ENCODE assay signal across 8 mouse cellular contexts in the genomic region with DNA sequence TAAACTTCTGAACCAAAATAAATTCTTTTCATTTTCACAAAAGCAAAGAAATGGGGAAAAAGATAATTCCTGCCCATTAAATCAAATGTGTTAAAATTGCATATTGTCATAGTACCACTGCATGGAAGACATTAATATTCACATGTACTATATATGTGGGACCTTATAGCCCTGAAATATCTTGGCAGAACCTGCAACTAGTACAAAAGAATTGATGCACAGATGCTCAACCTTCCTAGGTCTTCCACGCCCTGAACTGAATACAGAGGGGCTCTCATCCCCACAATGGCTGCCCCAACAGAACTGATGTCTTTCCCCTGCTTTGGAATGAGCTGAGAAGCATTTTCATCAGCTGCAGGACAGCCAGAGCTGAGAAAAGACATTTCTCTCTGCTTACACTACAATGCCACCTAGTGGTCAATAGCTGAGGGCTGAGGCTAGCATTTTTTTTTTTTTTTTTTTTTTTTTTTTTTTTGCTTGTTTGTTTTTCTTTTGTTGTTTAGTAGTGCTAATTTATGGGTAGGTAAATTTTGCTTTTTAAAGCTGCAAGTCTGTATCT.
A peak's percentile ranks its signal among the peaks of the same experiment; 100 is the strongest.
DNase-seq lines count a peak whose midpoint lies in the region; ATAC-seq and TF ChIP-seq lines count a peak whose summit lies in the region.
"Had no signal": no experiment of that assay in that cellular context is flagged by ENCODE, and none has a peak within 500 bp of the region (broad histone marks: within the 10 kb centered on the region; RNA-seq: fewer than 3 reads in every experiment).

No protein-coding gene starts in this region.

- peak; percentile 3 for DNase-seq in lung, adult 2 months
- no peak for DNase-seq in lung, adult 18-20 months
- DNase-seq in adipocyte (ENCODE audit: low spot score), result peak; percentile 48
- DNase-seq in embryonic facial prominence, embryonic 14.5 days (ENCODE audit: low spot score), result peak; percentile 76
- peak; percentile 11 to 24 for DNase-seq in kidney, postnatal 4 days
- no peak for DNase-seq in urinary bladder, postnatal 14 days (ENCODE audit: low spot score)

- no peak overlapping the region for H3K27ac ChIP-seq in embryonic facial prominence, embryonic 14.5 days (replicated peaks; ENCODE audit: low read depth, low read length)
- H3K27ac ChIP-seq in midbrain, embryonic 13.5 days, result no peak overlapping the region
- H3K27ac ChIP-seq: heart, embryonic 13.5 days had no signal

- 14% methylated on average over 1 of the region's 1 CpGs for WGBS in lung, adult 2 months
- WGBS in embryonic facial prominence, embryonic 14.5 days, result 10% methylated on average over 1 of the region's 1 CpGs
- WGBS in midbrain, embryonic 13.5 days, result 9% methylated on average over 1 of the region's 1 CpGs

- no peak overlapping the region for H3K4me2 ChIP-seq in embryonic facial prominence, embryonic 14.5 days (ENCODE audit: low read depth, low read length)
- H3K4me2 ChIP-seq in midbrain, embryonic 13.5 days (replicated peaks), result no peak overlapping the region
- H3K4me2 ChIP-seq: heart, embryonic 13.5 days had no signal

- no peak overlapping the region for H3K4me3 ChIP-seq in lung, adult 2 months (replicated peaks; ENCODE audit: extremely low read depth, low read depth, low read length)
- no peak overlapping the region for H3K4me3 ChIP-seq in embryonic facial prominence, embryonic 14.5 days (ENCODE audit: low read depth, low read length)
- H3K4me3 ChIP-seq in midbrain, embryonic 13.5 days (replicated peaks), result no peak overlapping the region
- H3K4me3 ChIP-seq: heart, embryonic 13.5 days had no signal

- no peaks in the 10 kb centered on the region for H3K4me1 ChIP-seq in lung, adult 2 months (ENCODE audit: control insufficient read depth, insufficient read depth, low read length)
- no peaks in the 10 kb centered on the region for H3K4me1 ChIP-seq in embryonic facial prominence, embryonic 14.5 days (ENCODE audit: control insufficient read depth, insufficient read depth, low read length)
- no peaks in the 10 kb centered on the region for H3K4me1 ChIP-seq in midbrain, embryonic 13.5 days (replicated peaks)
- H3K4me1 ChIP-seq: heart, embryonic 13.5 days had no signal

- no peak for TF ChIP-seq POLR2A in lung, adult 2 months (IDR thresholded peaks at IDR 0.05; ENCODE audit: borderline replicate concordance, extremely low read depth, low read depth, low read length)

- ATAC-seq in embryonic facial prominence, embryonic 14.5 days (ENCODE audit: low read depth), result peak; percentile 50; the same call in 1 of the 2 replicates
- ATAC-seq in midbrain, embryonic 13.5 days, result peak; percentile 77

- no peak overlapping the region for H3K9ac ChIP-seq in embryonic facial prominence, embryonic 14.5 days (ENCODE audit: low read depth, low read length)
- no peak overlapping the region for H3K9ac ChIP-seq in midbrain, embryonic 13.5 days (replicated peaks)
- H3K9ac ChIP-seq: heart, embryonic 13.5 days had no signal

- peak; percentile 25; the same call in 1 of the 2 replicates for TF ChIP-seq CTCF in lung, adult 2 months (IDR thresholded peaks at IDR 0.05; ENCODE audit: insufficient read depth, low read length)

- no peaks in the 10 kb centered on the region for H3K9me3 ChIP-seq in embryonic facial prominence, embryonic 14.5 days (ENCODE audit: control insufficient read depth, low read length)
- no peaks in the 10 kb centered on the region for H3K9me3 ChIP-seq in midbrain, embryonic 13.5 days
- H3K9me3 ChIP-seq: heart, embryonic 13.5 days had no signal

- H3K27me3 ChIP-seq in embryonic facial prominence, embryonic 14.5 days (replicated peaks; ENCODE audit: control insufficient read depth, insufficient read depth, low read length), result no peaks in the 10 kb centered on the region
- no peaks in the 10 kb centered on the region for H3K27me3 ChIP-seq in midbrain, embryonic 13.5 days
- H3K27me3 ChIP-seq: heart, embryonic 13.5 days had no signal

- H3K36me3 ChIP-seq in embryonic facial prominence, embryonic 14.5 days (ENCODE audit: control insufficient read depth, insufficient read depth, low read length), result no peaks in the 10 kb centered on the region
- H3K36me3 ChIP-seq in midbrain, embryonic 13.5 days, result no peaks in the 10 kb centered on the region
- H3K36me3 ChIP-seq: heart, embryonic 13.5 days had no signal

Comparison
In these comparisons a context has a peak if more than half of its experiments do, and no peak if none do; other contexts are left out.
1. DNase-seq: peak in lung, adult 2 months (single experiment), adipocyte (single experiment), embryonic facial prominence, embryonic 14.5 days (single experiment) and kidney, postnatal 4 days (2 of 2); none in lung, adult 18-20 months (0 of 2) and urinary bladder, postnatal 14 days (single experiment).